ENCODE assay signal across 8 mouse cellular contexts in genomic region chr6:49039470-49040180, GRCm38 (mm10). TPM values are rescaled to one million over a fixed set of nuclear protein-coding genes. Genes with fewer than 3 reads are reported as not detected.
A peak's percentile ranks its signal among the peaks of the same experiment; 100 is the strongest.
DNase-seq lines count a peak whose midpoint lies in the region; ATAC-seq and TF ChIP-seq lines count a peak whose summit lies in the region.

No protein-coding gene starts in this region.

- H3K36me3 ChIP-seq in spleen, adult 2 months (ENCODE audit: control insufficient read depth, insufficient read depth, low read length), result no peaks in the 10 kb centered on the region
- H3K36me3 ChIP-seq in intestine, embryonic 15.5 days, result no peaks in the 10 kb centered on the region
- H3K36me3 ChIP-seq in limb, embryonic 13.5 days, result no peaks in the 10 kb centered on the region
- H3K36me3 ChIP-seq in midbrain, embryonic 13.5 days, result no peaks in the 10 kb centered on the region

- no peaks in the 10 kb centered on the region for H3K4me1 ChIP-seq in spleen, adult 2 months (ENCODE audit: control insufficient read depth, insufficient read depth, insufficient read length)
- peaks cover 5% of the 10 kb centered on the region; the same call in 1 of the 2 replicates for H3K4me1 ChIP-seq in intestine, embryonic 15.5 days (replicated peaks)
- peaks cover 22% of the 10 kb centered on the region for H3K4me1 ChIP-seq in limb, embryonic 13.5 days
- H3K4me1 ChIP-seq in midbrain, embryonic 13.5 days (replicated peaks), result peaks cover 4% of the 10 kb centered on the region; the same call in 1 of the 2 replicates

- no peaks in the 10 kb centered on the region for H3K27me3 ChIP-seq in spleen, adult 2 months (ENCODE audit: control insufficient read depth, insufficient read depth, low read length)
- H3K27me3 ChIP-seq in intestine, embryonic 15.5 days (replicated peaks), result no peaks in the 10 kb centered on the region
- H3K27me3 ChIP-seq in limb, embryonic 13.5 days, result peaks cover 18% of the 10 kb centered on the region
- H3K27me3 ChIP-seq in midbrain, embryonic 13.5 days, result peaks cover 6% of the 10 kb centered on the region; the same call in 1 of the 2 replicates

- H3K9me3 ChIP-seq in intestine, embryonic 15.5 days, result no peaks in the 10 kb centered on the region
- H3K9me3 ChIP-seq in limb, embryonic 13.5 days, result no peaks in the 10 kb centered on the region
- no peaks in the 10 kb centered on the region for H3K9me3 ChIP-seq in midbrain, embryonic 13.5 days

- TF ChIP-seq CTCF in spleen, adult 2 months (IDR thresholded peaks at IDR 0.05; ENCODE audit: extremely low read depth, insufficient read depth, insufficient read length, insufficient replicate concordance), result peak; percentile 70; the same call in 1 of the 2 replicates

- no peak for TF ChIP-seq POLR2A in spleen, adult 2 months (IDR thresholded peaks at IDR 0.05; ENCODE audit: low read depth, low read length)

- H3K4me2 ChIP-seq in intestine, embryonic 15.5 days (replicated peaks), result peak overlapping the region; percentile 50
- H3K4me2 ChIP-seq in limb, embryonic 13.5 days (replicated peaks), result peak overlapping the region; percentile 57
- H3K4me2 ChIP-seq in midbrain, embryonic 13.5 days (replicated peaks), result peak overlapping the region; percentile 44

- peak; percentile 26 to 55 for DNase-seq in spleen, adult 2 months (ENCODE audit: low read depth in 1 of 2, low spot score in 2 of 2)
- no peak for DNase-seq in spleen, adult 12 weeks (ENCODE audit: low spot score)
- peak; percentile 31 to 67 for DNase-seq in cerebellum, postnatal 4 days (ENCODE audit: low spot score in 2 of 2)
- DNase-seq in gastrocnemius, postnatal 14 days, result peak; percentile 70
- peak; percentile 35 to 49 for DNase-seq in spleen, postnatal 36 days (ENCODE audit: low spot score in 2 of 2)

- peak overlapping the region; percentile 34; the same call in 1 of the 2 replicates for H3K9ac ChIP-seq in intestine, embryonic 15.5 days
- 0 out of 2 replicates have a peak overlapping the region, but pooled peaks have one; percentile 45 for H3K9ac ChIP-seq in limb, embryonic 13.5 days
- H3K9ac ChIP-seq in midbrain, embryonic 13.5 days (replicated peaks), result 0 out of 2 replicates have a peak overlapping the region, but pooled peaks have one; percentile 33

- intact Hi-C loops in gastrocnemius, postnatal 14 days (cut with DNase I; ENCODE audit: low total_unique reads), result loop anchor here (10.0 kb wide), 1 partner anchor 355 kb away; the partner anchor contains the start of gene Stk31

- WGBS in spleen, adult 2 months, result 14% methylated on average over 18 of the region's 18 CpGs
- WGBS in intestine, embryonic 15.5 days, result 13% methylated on average over 18 of the region's 18 CpGs
- 13% methylated on average over 18 of the region's 18 CpGs for WGBS in limb, embryonic 13.5 days
- WGBS in midbrain, embryonic 13.5 days, result 13% methylated on average over 18 of the region's 18 CpGs

- ATAC-seq in intestine, embryonic 15.5 days, result no peak
- peak; percentile 51; the same call in 1 of the 2 replicates for ATAC-seq in limb, embryonic 13.5 days (ENCODE audit: low FRiP score, low read depth)
- no peak for ATAC-seq in midbrain, embryonic 13.5 days

- peak overlapping the region; percentile 35; the same call in 1 of the 2 replicates for H3K4me3 ChIP-seq in spleen, adult 2 months (ENCODE audit: extremely low read depth, insufficient read depth, insufficient read length)
- H3K4me3 ChIP-seq in intestine, embryonic 15.5 days (replicated peaks), result peak overlapping the region; percentile 31
- H3K4me3 ChIP-seq in limb, embryonic 13.5 days, result peak overlapping the region; percentile 35
- H3K4me3 ChIP-seq in midbrain, embryonic 13.5 days (replicated peaks), result peak overlapping the region; percentile 28

- H3K27ac ChIP-seq in spleen, adult 2 months (ENCODE audit: insufficient read depth, low read length), result no peak overlapping the region
- H3K27ac ChIP-seq in intestine, embryonic 15.5 days, result no peak overlapping the region
- H3K27ac ChIP-seq in limb, embryonic 13.5 days, result no peak overlapping the region
- no peak overlapping the region for H3K27ac ChIP-seq in midbrain, embryonic 13.5 days

RNA-seq across cellular contexts. Expression of gene Gpnmb, which starts 3.3 kb away (rescaled TPM):
- polyA plus RNA-seq in spleen, adult 2 months (2012; rRNA removed), result 1.3 and 3.8 TPM in 2 replicates
- 1 to 10 TPM in 1 of 2 experiments, under 1 TPM in 1; 0.78 to 1.2 TPM for total RNA-seq in gastrocnemius, postnatal 14 days (2021)
- polyA plus RNA-seq in intestine, embryonic 15.5 days (2015; fragmentation: Nextera tagmentation; extraction: Ambion mirVana), result 0.13 and 0.20 TPM in 2 replicates
- 0.98 and 1.8 TPM in 2 replicates for polyA plus RNA-seq in limb, embryonic 13.5 days (2015; fragmentation: Nextera tagmentation; extraction: Ambion mirVana)
- 0.05 and 0.11 TPM in 2 replicates for polyA plus RNA-seq in midbrain, embryonic 13.5 days (2015; fragmentation: Nextera tagmentation; extraction: Ambion mirVana)

RNA-seq across cellular contexts. Expression of gene Malsu1, which starts 34.0 kb away (rescaled TPM):
- 9.9 and 12.2 TPM in 2 replicates for polyA plus RNA-seq in spleen, adult 2 months (2012; rRNA removed)
- total RNA-seq in gastrocnemius, postnatal 14 days (2021), result 10 to 100 TPM; 39.1 to 40.3 TPM
- 66.9 and 78.7 TPM in 2 replicates for polyA plus RNA-seq in intestine, embryonic 15.5 days (2015; fragmentation: Nextera tagmentation; extraction: Ambion mirVana)
- polyA plus RNA-seq in limb, embryonic 13.5 days (2015; fragmentation: Nextera tagmentation; extraction: Ambion mirVana), result 72.7 and 79.2 TPM in 2 replicates
- 65.2 and 70.3 TPM in 2 replicates for polyA plus RNA-seq in midbrain, embryonic 13.5 days (2015; fragmentation: Nextera tagmentation; extraction: Ambion mirVana)

RNA-seq across cellular contexts. Expression of gene Svs1, which starts 53.0 kb away (rescaled TPM):
- not detected in 2 replicates for polyA plus RNA-seq in spleen, adult 2 months (2012; rRNA removed)
- not detected for total RNA-seq in gastrocnemius, postnatal 14 days (2021)
- not detected in 2 replicates for polyA plus RNA-seq in intestine, embryonic 15.5 days (2015; fragmentation: Nextera tagmentation; extraction: Ambion mirVana)
- not detected in 2 replicates for polyA plus RNA-seq in limb, embryonic 13.5 days (2015; fragmentation: Nextera tagmentation; extraction: Ambion mirVana)
- not detected in 2 replicates for polyA plus RNA-seq in midbrain, embryonic 13.5 days (2015; fragmentation: Nextera tagmentation; extraction: Ambion mirVana)
